In genomic region chr8:86768499-86768898, GRCm38 (mm10) we compare ENCODE assay signal across 10 mouse cellular contexts. TPM values are rescaled to one million over a fixed set of nuclear protein-coding genes. Genes with fewer than 3 reads are reported as not detected.
DNase-seq lines count a peak whose midpoint lies in the region; ATAC-seq and TF ChIP-seq lines count a peak whose summit lies in the region.
"Had no signal": no experiment of that assay in that cellular context is flagged by ENCODE, and none has a peak within 500 bp of the region (broad histone marks: within the 10 kb centered on the region; RNA-seq: fewer than 3 reads in every experiment).

No protein-coding gene starts in this region.

- no peaks in the 10 kb centered on the region for H3K9me3 ChIP-seq in intestine, embryonic 16.5 days (ENCODE audit: control insufficient read depth, low read length)
- no peaks in the 10 kb centered on the region for H3K9me3 ChIP-seq in stomach, postnatal 0 days (ENCODE audit: control insufficient read depth, low read length)
- H3K9me3 ChIP-seq in hindbrain, embryonic 12.5 days (replicated peaks) = no peaks in the 10 kb centered on the region
- H3K9me3 ChIP-seq: heart, embryonic 13.5 days; megakaryocyte, embryonic 14.5 days had no signal

- no peak overlapping the region for H3K9ac ChIP-seq in intestine, embryonic 16.5 days (ENCODE audit: low read depth, low read length)
- H3K9ac ChIP-seq in stomach, postnatal 0 days (ENCODE audit: low read length) = no peak overlapping the region
- no peak overlapping the region for H3K9ac ChIP-seq in hindbrain, embryonic 12.5 days
- H3K9ac ChIP-seq: heart, embryonic 13.5 days had no signal

- peak; percentile 70 for TF ChIP-seq EP300 in stomach, postnatal 0 days (optimal IDR thresholded peaks at IDR 0.05)

- peaks cover under 1% of the 10 kb centered on the region; the same call in 1 of the 2 replicates for H3K27me3 ChIP-seq in intestine, embryonic 16.5 days (replicated peaks; ENCODE audit: control insufficient read depth, insufficient read depth, low read length)
- no peaks in the 10 kb centered on the region for H3K27me3 ChIP-seq in stomach, postnatal 0 days (ENCODE audit: control insufficient read depth, insufficient read depth, low read length)
- no peaks in the 10 kb centered on the region for H3K27me3 ChIP-seq in hindbrain, embryonic 12.5 days
- H3K27me3 ChIP-seq: heart, embryonic 13.5 days had no signal

- H3K4me1 ChIP-seq in intestine, embryonic 16.5 days (ENCODE audit: control insufficient read depth, insufficient read depth, low read length) = no peaks in the 10 kb centered on the region
- H3K4me1 ChIP-seq in stomach, postnatal 0 days (replicated peaks; ENCODE audit: control insufficient read depth, insufficient read depth) = peaks cover 9% of the 10 kb centered on the region
- H3K4me1 ChIP-seq in hindbrain, embryonic 12.5 days = no peaks in the 10 kb centered on the region

- no peak overlapping the region for H3K4me2 ChIP-seq in intestine, embryonic 16.5 days (ENCODE audit: low read depth, low read length)
- H3K4me2 ChIP-seq in stomach, postnatal 0 days (replicated peaks; ENCODE audit: low read depth) = no peak overlapping the region
- H3K4me2 ChIP-seq in hindbrain, embryonic 12.5 days (replicated peaks) = no peak overlapping the region
- H3K4me2 ChIP-seq: heart, embryonic 13.5 days had no signal

- no peak overlapping the region for H3K27ac ChIP-seq in intestine, embryonic 16.5 days (ENCODE audit: low read length)
- peak overlapping the region; percentile 86 for H3K27ac ChIP-seq in stomach, postnatal 0 days (replicated peaks)
- no peak overlapping the region for H3K27ac ChIP-seq in hindbrain, embryonic 12.5 days
- H3K27ac ChIP-seq: heart, embryonic 13.5 days had no signal

- TF ChIP-seq CTCF in stomach, postnatal 0 days (IDR thresholded peaks at IDR 0.05; ENCODE audit: low read depth) = no peak

- intact Hi-C loops in left cerebral cortex, postnatal 14 days (cut with DNase I) = no loop called here

- peak; percentile 45 for ATAC-seq in intestine, embryonic 16.5 days
- peak; percentile 44 for ATAC-seq in stomach, postnatal 0 days (ENCODE audit: low FRiP score, low TSS enrichment)
- ATAC-seq in hindbrain, embryonic 12.5 days (ENCODE audit: low FRiP score) = no peak

- 50% methylated on average over 5 of the region's 5 CpGs for WGBS in intestine, embryonic 16.5 days
- 41% methylated on average over 5 of the region's 5 CpGs for WGBS in stomach, postnatal 0 days
- 82% methylated on average over 5 of the region's 5 CpGs for WGBS in hindbrain, embryonic 12.5 days

- H3K36me3 ChIP-seq in intestine, embryonic 16.5 days (ENCODE audit: control insufficient read depth, insufficient read depth, low read length) = no peaks in the 10 kb centered on the region
- H3K36me3 ChIP-seq in stomach, postnatal 0 days (ENCODE audit: control insufficient read depth, insufficient read depth, low read length) = no peaks in the 10 kb centered on the region
- no peaks in the 10 kb centered on the region for H3K36me3 ChIP-seq in hindbrain, embryonic 12.5 days
- H3K36me3 ChIP-seq: heart, embryonic 13.5 days had no signal

- DNase-seq in left cerebral cortex, adult 18-20 months (ENCODE audit: low spot score in 2 of 2) = peak; percentile 47
- no peak for DNase-seq in left cerebral cortex, postnatal 14 days (ENCODE audit: low spot score in 2 of 2)
- DNase-seq in adrenal gland, postnatal 36 days = peak; percentile 83 to 87
- peak; percentile 69 for DNase-seq in stomach, postnatal 0 days (ENCODE audit: low spot score)
- no peak for DNase-seq in embryo, embryonic 11 days
- DNase-seq in kidney, adult 8-10 months = no peak

- no peak overlapping the region for H3K4me3 ChIP-seq in intestine, embryonic 16.5 days (ENCODE audit: low read length)
- no peak overlapping the region for H3K4me3 ChIP-seq in stomach, postnatal 0 days (ENCODE audit: low read depth, low read length)
- H3K4me3 ChIP-seq in hindbrain, embryonic 12.5 days = no peak overlapping the region
- H3K4me3 ChIP-seq: heart, embryonic 13.5 days; megakaryocyte, embryonic 14.5 days had no signal

RNA-seq across cellular contexts. Expression of gene Siah1a, which starts 22.8 kb away (rescaled TPM):
- total RNA-seq in left cerebral cortex, adult 18-20 months (2021) = 10 to 100 TPM; 31.0 to 33.8 TPM
- total RNA-seq in left cerebral cortex, postnatal 14 days (2021) = 10 to 100 TPM; 30.9 to 32.9 TPM
- total RNA-seq in adrenal gland, postnatal 36 days (2021) = 10 to 100 TPM; 18.1 to 21.3 TPM
- polyA plus RNA-seq in intestine, embryonic 16.5 days (2015; fragmentation: Nextera tagmentation; extraction: Ambion mirVana) = 16.3 and 21.7 TPM in 2 replicates
- polyA plus RNA-seq in stomach, postnatal 0 days (2015; fragmentation: Nextera tagmentation; extraction: Ambion mirVana) = 36.3 and 41.0 TPM in 2 replicates
- 87.8 and 92.0 TPM in 2 replicates for polyA plus RNA-seq in hindbrain, embryonic 12.5 days (2016; fragmentation: Nextera tagmentation; extraction: Ambion mirVana)

RNA-seq across cellular contexts. Expression of gene Gm10638, which starts 23.0 kb away (rescaled TPM):
- total RNA-seq in left cerebral cortex, adult 18-20 months (2021) = 1 to 10 TPM; 1.8 to 2.3 TPM
- total RNA-seq in left cerebral cortex, postnatal 14 days (2021) = 1 to 10 TPM; 2.5 to 3.8 TPM
- 1 to 10 TPM; 3.0 to 4.4 TPM for total RNA-seq in adrenal gland, postnatal 36 days (2021)
- 0.91 and 2.1 TPM in 2 replicates for polyA plus RNA-seq in intestine, embryonic 16.5 days (2015; fragmentation: Nextera tagmentation; extraction: Ambion mirVana)
- polyA plus RNA-seq in stomach, postnatal 0 days (2015; fragmentation: Nextera tagmentation; extraction: Ambion mirVana) = 6.9 and 8.5 TPM in 2 replicates
- polyA plus RNA-seq in hindbrain, embryonic 12.5 days (2016; fragmentation: Nextera tagmentation; extraction: Ambion mirVana) = 10.6 TPM in 2 replicates

Comparison
In these comparisons a context has a peak if more than half of its experiments do, and no peak if none do; other contexts are left out.
1. DNase-seq: peak in left cerebral cortex, adult 18-20 months (2 of 2), adrenal gland, postnatal 36 days (2 of 2) and stomach, postnatal 0 days (single experiment); none in left cerebral cortex, postnatal 14 days (0 of 2), embryo, embryonic 11 days (single experiment) and kidney, adult 8-10 months (0 of 2).